Mouse (Mus musculus) midbrain, embryonic 12.5 days (tissue): ENCODE measurements around the gene Sumo1. TPM values are rescaled to one million over a fixed set of nuclear protein-coding genes. Genes with fewer than 3 reads are reported as not detected.
A peak's percentile ranks its signal among the peaks of the same experiment; 100 is the strongest.

Experiments used
- ATAC-seq: fragments of 200-750 bp; cut with Nextera tagmentation; 2 replicates; pipeline ENCODE4 v1.8.0; 2017; ENCODE audit warnings: low read depth, moderate TSS enrichment, moderate library complexity; ENCODE audit not compliant: low FRiP score
- H3K27ac ChIP-seq: fragments of 300-500 bp; sonication (generic); replicated peaks from 2 replicates; pipeline ENCODE4 v1.5.1; 2016; ENCODE audit warnings: mild to moderate bottlenecking
- H3K27me3 ChIP-seq: fragments of 300-500 bp; sonication (generic); 2 replicates; pipeline ENCODE4 v1.6.1; 2016; ENCODE audit warnings: mild to moderate bottlenecking
- H3K36me3 ChIP-seq: fragments of 300-500 bp; sonication (generic); 2 replicates; pipeline ENCODE4 v1.6.1; 2016
- H3K4me1 ChIP-seq: fragments of 300-500 bp; sonication (generic); 2 replicates; pipeline ENCODE4 v1.6.1; 2016
- H3K4me2 ChIP-seq: fragments of 300-500 bp; sonication (generic); replicated peaks from 2 replicates; pipeline ENCODE4 v1.6.1; 2016; ENCODE audit warnings: mild to moderate bottlenecking, moderate library complexity
- H3K4me3 ChIP-seq: fragments of 300-500 bp; sonication (generic); 2 replicates; pipeline ENCODE4 v1.5.1; 2016; ENCODE audit warnings: mild to moderate bottlenecking
- H3K9ac ChIP-seq: fragments of 300-500 bp; sonication (generic); replicated peaks from 2 replicates; pipeline ENCODE4 v1.6.1; 2016; ENCODE audit warnings: mild to moderate bottlenecking, moderate library complexity
- H3K9me3 ChIP-seq: fragments of 300-500 bp; sonication (generic); 2 replicates; pipeline ENCODE4 v1.6.1; 2016; ENCODE audit warnings: mild to moderate bottlenecking
- WGBS: fragments of 180-500 bp; shearing (Covaris S2); methylation state at CpG from one replicate; pipeline ENCODE4 v1.1.7; 2016; 5-methylcytosine and 5-hydroxymethylcytosine counted together
- polyA plus RNA-seq: library from polyadenylated mRNA; unstranded; fragments of >200 nt; fragmentation: Nextera tagmentation; extraction: Ambion mirVana; gene quantifications from 2 replicates; pipeline ENCODE4 v1.2.1, GENCODE M21; 2016

Gene Sumo1
- polyA plus RNA-seq, 1 experiment from 2014 or later, result 481 TPM

DNA sequence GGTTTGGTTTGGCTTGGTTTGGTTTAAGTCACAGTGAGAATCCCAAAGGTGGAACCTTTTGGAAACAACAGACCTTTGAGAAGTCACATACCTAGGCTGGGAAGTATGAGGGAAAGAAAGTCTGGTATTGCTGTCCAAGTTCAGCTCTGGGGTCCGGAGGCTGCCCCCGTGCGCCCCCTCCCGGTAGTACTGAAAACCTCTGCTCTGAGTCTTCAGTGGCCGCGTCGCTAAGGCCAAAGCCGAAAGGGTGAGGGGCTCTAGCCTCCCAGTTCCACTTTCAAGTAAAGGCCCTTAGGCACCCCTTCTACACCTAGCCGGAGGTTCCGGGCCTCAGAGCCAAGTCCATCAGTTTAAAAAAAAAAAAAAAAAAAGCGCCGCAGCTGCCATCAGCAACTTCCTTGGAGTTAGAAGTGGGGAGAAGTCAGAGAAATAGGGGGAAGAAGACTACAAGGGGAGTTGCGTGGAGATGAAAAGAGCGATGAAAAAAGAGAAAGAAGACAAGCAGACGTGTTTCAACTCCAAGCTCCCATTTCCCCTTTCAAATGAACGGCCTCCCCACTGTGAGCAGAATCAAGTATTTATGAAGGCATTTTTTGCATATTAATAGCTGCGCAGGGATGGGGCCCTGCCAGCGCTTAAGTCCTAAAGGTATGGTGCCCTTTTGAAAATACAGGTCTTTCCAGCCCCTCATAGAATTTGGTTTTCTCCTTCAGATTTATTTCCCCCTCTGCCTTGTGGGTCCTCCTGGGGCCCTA is 85.8 kb downstream of the Sumo1 start:
- H3K27me3 ChIP-seq, result peaks cover 14% of the 10 kb centered on the region
- H3K4me1 ChIP-seq, result 0 out of 2 replicates have a peak, but pooled peaks cover 9% of the 10 kb centered on the region
- H3K4me3 ChIP-seq, result no peak overlapping the region
- no peaks in the 10 kb centered on the region for H3K36me3 ChIP-seq
- no peaks in the 10 kb centered on the region for H3K9me3 ChIP-seq
- 7% methylated on average over 18 of the region's 18 CpGs for WGBS
- H3K9ac ChIP-seq, result no peak overlapping the region
- H3K27ac ChIP-seq, result no peak overlapping the region
- 0 out of 2 replicates have a peak overlapping the region, but pooled peaks have one; percentile 24 for H3K4me2 ChIP-seq
- peak; percentile 58; the same call in 1 of the 2 replicates for ATAC-seq

- no peaks in the 10 kb centered on the region for H3K36me3 ChIP-seq
- H3K4me1 ChIP-seq, result 0 out of 2 replicates have a peak, but pooled peaks cover 12% of the 10 kb centered on the region
- ATAC-seq, result no peak
- no peak overlapping the region for H3K9ac ChIP-seq
- H3K4me2 ChIP-seq, result no peak overlapping the region
- H3K4me3 ChIP-seq, result no peak overlapping the region
- H3K9me3 ChIP-seq, result no peaks in the 10 kb centered on the region
- H3K27me3 ChIP-seq, result peaks cover 13% of the 10 kb centered on the region; the same call in 1 of the 2 replicates
- no peak overlapping the region for H3K27ac ChIP-seq
- WGBS, result 89% methylated on average over 3 of the region's 3 CpGs
These were observed 89.8 kb downstream of the Sumo1 start for GRCm38 (mm10) chr1:59580880-59581279.

DNA sequence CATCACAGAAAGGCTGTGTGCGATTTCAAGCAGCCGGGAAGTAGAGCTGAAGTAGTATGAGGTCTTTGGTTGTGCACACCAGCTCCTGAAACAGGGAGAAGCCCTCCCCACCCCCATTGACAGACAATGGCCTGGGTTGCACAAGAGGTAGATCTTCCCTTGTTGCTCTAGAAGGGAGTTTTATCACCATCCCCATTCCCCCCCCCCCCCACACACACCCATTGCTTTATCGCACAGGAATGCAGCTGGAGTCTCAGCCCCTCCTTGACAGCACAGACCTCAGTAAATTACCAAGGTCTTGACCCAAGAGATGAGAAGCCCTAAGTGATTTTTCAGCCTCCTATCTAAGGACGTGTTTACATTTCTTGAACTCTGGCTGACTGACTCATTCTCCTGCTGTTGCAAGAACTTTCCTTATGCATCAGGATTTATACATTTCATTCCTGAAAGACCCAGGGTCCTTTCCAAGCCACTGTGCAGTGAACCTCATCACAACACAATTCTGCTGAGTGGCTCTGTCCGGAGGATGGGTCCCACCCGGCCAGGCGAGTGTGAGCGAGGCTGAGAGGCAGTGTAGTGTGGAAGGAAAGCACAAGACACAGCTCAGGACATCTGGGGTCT is 90.4 kb downstream of the Sumo1 start:
- H3K4me2 ChIP-seq, result no peak overlapping the region
- no peak overlapping the region for H3K27ac ChIP-seq
- H3K4me3 ChIP-seq, result no peak overlapping the region
- ATAC-seq, result no peak
- peaks cover 12% of the 10 kb centered on the region; the same call in 1 of the 2 replicates for H3K4me1 ChIP-seq
- no peaks in the 10 kb centered on the region for H3K36me3 ChIP-seq
- WGBS, result 64% methylated on average over 8 of the region's 8 CpGs
- H3K27me3 ChIP-seq, result peaks cover 11% of the 10 kb centered on the region; the same call in 1 of the 2 replicates
- H3K9ac ChIP-seq, result no peak overlapping the region
- H3K9me3 ChIP-seq, result no peaks in the 10 kb centered on the region

DNA sequence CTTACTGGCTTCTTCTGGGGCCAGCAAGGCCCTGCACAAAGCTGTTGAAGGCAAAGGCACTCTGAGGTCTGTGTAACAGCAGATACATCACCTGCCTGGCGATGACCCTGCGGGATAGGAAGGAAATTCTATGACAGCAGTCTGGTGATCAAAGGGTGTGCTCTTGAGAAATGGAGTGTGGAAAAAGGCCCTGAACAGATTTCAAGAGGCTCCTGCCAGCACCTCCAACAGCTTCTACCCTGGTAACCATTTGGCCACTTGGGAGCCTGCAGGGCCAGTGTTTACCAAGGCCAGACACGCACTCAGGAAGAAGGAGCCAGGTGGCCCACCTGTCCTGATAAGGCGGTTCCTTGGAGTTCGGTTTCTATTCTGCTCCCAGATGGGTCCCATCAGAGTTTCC is 91.3 kb downstream of the Sumo1 start:
- H3K4me1 ChIP-seq, result peaks cover 14% of the 10 kb centered on the region; the same call in 1 of the 2 replicates
- H3K9me3 ChIP-seq, result no peaks in the 10 kb centered on the region
- H3K27ac ChIP-seq, result no peak overlapping the region
- H3K9ac ChIP-seq, result no peak overlapping the region
- H3K27me3 ChIP-seq, result peaks cover 11% of the 10 kb centered on the region; the same call in 1 of the 2 replicates
- ATAC-seq, result no peak
- WGBS, result 91% methylated on average over 5 of the region's 5 CpGs
- no peaks in the 10 kb centered on the region for H3K36me3 ChIP-seq
- H3K4me3 ChIP-seq, result no peak overlapping the region
- no peak overlapping the region for H3K4me2 ChIP-seq

- 86% methylated on average over 4 of the region's 4 CpGs for WGBS
- peaks cover 11% of the 10 kb centered on the region; the same call in 1 of the 2 replicates for H3K27me3 ChIP-seq
These were observed 91.9 kb downstream of the Sumo1 start for GRCm38 (mm10) chr1:59578770-59579169.

GRCm38 (mm10) chr1:59574262-59575187 is 96.1 kb downstream of the Sumo1 start:
- peaks cover 4% of the 10 kb centered on the region; the same call in 1 of the 2 replicates for H3K27me3 ChIP-seq
- H3K27ac ChIP-seq, result peak overlapping the region; percentile 64
- H3K36me3 ChIP-seq, result no peaks in the 10 kb centered on the region
- H3K4me2 ChIP-seq, result peak overlapping the region; percentile 38
- peaks cover 20% of the 10 kb centered on the region; the same call in 1 of the 2 replicates for H3K4me1 ChIP-seq
- peak; percentile 89 for ATAC-seq
- peak overlapping the region; percentile 13; the same call in 1 of the 2 replicates for H3K4me3 ChIP-seq
- no peaks in the 10 kb centered on the region for H3K9me3 ChIP-seq
- peak overlapping the region; percentile 12; the same call in 1 of the 2 replicates for H3K9ac ChIP-seq
- 27% methylated on average over 21 of the region's 21 CpGs for WGBS

More at GRCm38 (mm10) chr1:59578770-59579169, 91.9 kb downstream of the Sumo1 start:
- Histone ChIP-seq H3K4me3 (no peak overlapping the region), H3K9me3 (no peaks in the 10 kb centered on the region), H3K27ac (no peak overlapping the region), H3K4me1 (peaks cover 18% of the 10 kb centered on the region; the same call in 1 of the 2 replicates), H3K4me2 (no peak overlapping the region), H3K36me3 (no peaks in the 10 kb centered on the region), H3K9ac (no peak overlapping the region)
- ATAC-seq, result no peak

- H3K4me1 ChIP-seq, result peaks cover 20% of the 10 kb centered on the region; the same call in 1 of the 2 replicates
- H3K4me2 ChIP-seq, result no peak overlapping the region; the same call in 1 of the 2 replicates
- peaks cover 4% of the 10 kb centered on the region; the same call in 1 of the 2 replicates for H3K27me3 ChIP-seq
- peak overlapping the region; percentile 64; the same call in 1 of the 2 replicates for H3K27ac ChIP-seq
- peak; percentile 6; the same call in 1 of the 2 replicates for ATAC-seq
- no peaks in the 10 kb centered on the region for H3K36me3 ChIP-seq
- H3K4me3 ChIP-seq, result no peak overlapping the region
- no peak overlapping the region for H3K9ac ChIP-seq
- H3K9me3 ChIP-seq, result no peaks in the 10 kb centered on the region
- WGBS, result 60% methylated on average over 3 of the region's 3 CpGs
These were observed 96.8 kb downstream of the Sumo1 start for GRCm38 (mm10) chr1:59573843-59574242.

DNA sequence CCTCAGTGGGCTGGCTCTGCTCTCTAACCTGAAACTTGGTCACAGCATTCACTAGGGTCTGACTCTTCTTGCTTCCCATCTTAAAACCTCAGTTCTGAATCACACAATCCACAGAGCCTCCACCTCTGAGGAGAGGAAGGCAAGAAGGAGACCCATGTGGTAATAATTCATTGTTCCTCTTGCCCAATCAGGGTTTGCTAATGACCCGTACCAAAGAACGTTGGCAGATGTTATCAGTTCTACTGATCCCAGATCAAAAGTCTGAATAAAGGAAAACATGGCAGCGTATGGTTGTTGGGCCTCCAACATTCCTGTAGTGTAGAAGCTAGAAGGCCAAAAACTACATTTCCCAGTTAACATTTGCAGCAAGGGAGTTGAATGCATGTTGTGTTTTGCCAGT is 99.1 kb downstream of the Sumo1 start:
- WGBS, result 91% methylated on average over 3 of the region's 3 CpGs
- Histone ChIP-seq H3K27ac (no peak overlapping the region), H3K4me3 (no peak overlapping the region), H3K9ac (no peak overlapping the region), H3K4me1 (peaks cover 20% of the 10 kb centered on the region; the same call in 1 of the 2 replicates), H3K27me3 (peaks cover 4% of the 10 kb centered on the region; the same call in 1 of the 2 replicates), H3K9me3 (no peaks in the 10 kb centered on the region), H3K4me2 (no peak overlapping the region), H3K36me3 (no peaks in the 10 kb centered on the region)
- no peak for ATAC-seq

DNA sequence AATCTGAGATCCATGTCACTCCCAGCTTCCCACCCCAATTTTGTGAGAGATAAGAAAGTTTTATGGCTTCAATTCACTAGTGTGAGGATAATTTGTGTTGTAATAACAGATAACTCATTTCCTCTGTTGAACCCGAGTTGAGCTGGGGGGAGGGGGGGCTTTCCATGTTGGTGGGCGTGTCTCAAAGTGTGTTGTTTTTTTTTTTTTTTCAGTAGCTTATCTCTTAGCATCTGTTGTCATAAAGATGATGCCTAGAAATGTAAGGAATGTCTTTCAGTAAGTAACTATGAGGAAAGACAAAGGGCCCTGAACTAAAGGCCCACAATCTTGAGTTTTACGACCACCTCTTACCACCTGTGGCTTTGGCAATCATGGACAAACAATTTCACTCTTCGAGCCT is 99.9 kb downstream of the Sumo1 start:
- Histone ChIP-seq H3K4me3 (no peak overlapping the region), H3K27ac (no peak overlapping the region), H3K9ac (no peak overlapping the region), H3K4me1 (peaks cover 17% of the 10 kb centered on the region; the same call in 1 of the 2 replicates), H3K4me2 (no peak overlapping the region), H3K9me3 (no peaks in the 10 kb centered on the region), H3K27me3 (0 out of 2 replicates have a peak, but pooled peaks cover 6% of the 10 kb centered on the region), H3K36me3 (no peaks in the 10 kb centered on the region)
- WGBS, result 91% methylated on average over 4 of the region's 4 CpGs
- no peak for ATAC-seq

DNA sequence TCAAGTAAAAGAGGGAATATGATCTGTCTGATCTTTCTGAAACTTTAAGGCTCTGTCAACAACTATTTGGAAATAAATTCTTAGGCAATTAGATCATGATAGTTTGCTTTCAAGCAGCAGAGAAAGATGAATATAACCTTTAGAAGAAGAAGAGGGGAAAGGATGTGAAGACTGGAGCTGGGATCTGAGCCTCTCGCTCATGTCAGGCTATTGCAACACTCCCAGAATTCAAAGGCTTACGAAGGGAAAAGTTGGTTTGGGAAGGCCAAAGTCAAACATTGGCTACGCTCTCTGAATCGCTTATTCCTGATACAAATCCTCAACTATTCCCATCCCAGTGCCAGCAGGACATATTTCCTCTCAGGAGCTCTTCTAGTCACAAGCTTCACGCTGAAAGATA is 101.3 kb downstream of the Sumo1 start:
- 89% methylated on average over 5 of the region's 5 CpGs for WGBS
- ATAC-seq, result no peak
- no peak overlapping the region for H3K4me3 ChIP-seq

GRCm38 (mm10) chr1:59568283-59568682 is 102.4 kb downstream of the Sumo1 start:
- H3K4me1 ChIP-seq, result no peaks in the 10 kb centered on the region
- ATAC-seq, result no peak

More for the DNA sequence above, 101.3 kb downstream of the Sumo1 start:
- Histone ChIP-seq H3K36me3 (no peaks in the 10 kb centered on the region), H3K9me3 (no peaks in the 10 kb centered on the region), H3K4me2 (no peak overlapping the region), H3K27ac (no peak overlapping the region), H3K9ac (no peak overlapping the region), H3K4me1 (peaks cover 7% of the 10 kb centered on the region; the same call in 1 of the 2 replicates), H3K27me3 (0 out of 2 replicates have a peak, but pooled peaks cover 6% of the 10 kb centered on the region)

More at GRCm38 (mm10) chr1:59568283-59568682, 102.4 kb downstream of the Sumo1 start:
- no peak overlapping the region for H3K4me2 ChIP-seq
- no peak overlapping the region for H3K27ac ChIP-seq
- H3K27me3 ChIP-seq, result 0 out of 2 replicates have a peak, but pooled peaks cover 6% of the 10 kb centered on the region
- no peaks in the 10 kb centered on the region for H3K9me3 ChIP-seq
- H3K9ac ChIP-seq, result no peak overlapping the region
- WGBS, result 92% methylated on average over 1 of the region's 1 CpGs
- no peak overlapping the region for H3K4me3 ChIP-seq
- H3K36me3 ChIP-seq, result no peaks in the 10 kb centered on the region
